Mouse (Mus musculus) liver, postnatal 0 days (tissue): Measurements from ENCODE around the gene Plxnc1.

Experiments
- CTCF ChIP-seq: sonication (generic); IDR thresholded peaks from 2 replicates; pipeline ENCODE4 v1.5.1; 2016; ENCODE audit warnings: antibody characterized with exemption, low read depth
- EP300 ChIP-seq: IDR thresholded peaks from 2 replicates; pipeline ENCODE4 v1.6.1; 2016; ENCODE audit warnings: antibody characterized with exemption, low read depth, mild to moderate bottlenecking

DNA sequence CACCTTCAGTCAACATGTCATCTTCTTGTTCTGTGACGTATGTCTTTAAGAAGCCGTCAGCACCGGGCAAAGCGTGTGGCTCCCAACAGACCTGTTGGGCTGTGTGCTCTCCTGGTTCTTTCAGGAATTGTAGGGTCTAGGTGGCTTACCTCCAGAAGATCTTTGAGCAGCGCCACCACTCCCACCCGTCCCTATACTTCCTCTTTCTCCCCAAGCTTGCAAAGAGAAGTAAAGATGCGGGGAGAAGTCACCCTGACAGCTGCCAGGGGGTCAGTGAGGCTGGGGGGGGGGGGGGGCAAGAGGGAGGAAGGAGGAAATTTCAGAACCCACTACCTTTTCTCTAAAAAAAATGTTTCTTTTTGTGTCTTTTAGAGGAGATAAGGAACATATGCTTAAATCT is 22.2 kb upstream of the Plxnc1 start:
- TF ChIP-seq EP300 (no peak), CTCF (no peak)
